In the genomic region with DNA sequence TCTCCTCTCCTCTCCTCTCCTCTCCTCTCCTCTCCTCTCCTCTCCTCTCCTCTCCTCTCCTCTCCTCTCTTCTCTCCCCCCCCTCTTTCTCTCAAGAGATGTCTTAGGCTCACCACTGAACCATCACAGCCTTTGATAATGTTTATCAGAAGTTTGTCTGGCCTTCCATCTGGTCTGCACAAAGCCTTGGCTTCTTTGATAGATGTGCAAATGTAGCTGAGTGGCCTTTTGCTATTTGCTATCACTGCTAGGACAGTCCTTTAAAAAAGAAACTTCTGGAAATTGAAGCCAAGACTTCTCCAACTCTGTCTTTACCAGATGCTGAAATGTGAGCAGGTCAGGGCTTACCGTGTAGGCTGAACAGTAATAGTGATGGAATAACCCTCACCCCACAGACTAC, we compare ENCODE assay signal across 11 mouse cellular contexts.
A peak's percentile ranks its signal among the peaks of the same experiment; 100 is the strongest.
DNase-seq lines count a peak whose midpoint lies in the region; ATAC-seq and TF ChIP-seq lines count a peak whose summit lies in the region.
"Had no signal": no experiment of that assay in that cellular context is flagged by ENCODE, and none has a peak within 500 bp of the region (broad histone marks: within the 10 kb centered on the region; RNA-seq: fewer than 3 reads in every experiment).

No protein-coding gene starts in this region.

- ATAC-seq in kidney, embryonic 16.5 days (ENCODE audit: low FRiP score, low TSS enrichment): no peak
- no peak for ATAC-seq in forebrain, embryonic 11.5 days (replicated peaks; ENCODE audit: low FRiP score)

- WGBS in kidney, embryonic 16.5 days: 32% methylated on average over 1 of the region's 1 CpGs
- WGBS in forebrain, embryonic 11.5 days: 56% methylated on average over 1 of the region's 1 CpGs

- peak overlapping the region; percentile 74 for H3K4me2 ChIP-seq in kidney, embryonic 16.5 days (replicated peaks; ENCODE audit: low read depth, low read length)
- peak overlapping the region; percentile 54; the same call in 1 of the 2 replicates for H3K4me2 ChIP-seq in forebrain, embryonic 11.5 days (ENCODE audit: low read depth, low read length, severe bottlenecking)
- peak overlapping the region; percentile 76 for H3K4me2 ChIP-seq in myocyte (ENCODE audit: low read depth)

- no peak overlapping the region for H3K4me3 ChIP-seq in kidney, embryonic 16.5 days (ENCODE audit: low read length)
- no peak overlapping the region for H3K4me3 ChIP-seq in forebrain, embryonic 11.5 days (ENCODE audit: low read depth, low read length)
- H3K4me3 ChIP-seq in myocyte: no peak overlapping the region

- H3K9me3 ChIP-seq in kidney, embryonic 16.5 days (ENCODE audit: low read length): no peaks in the 10 kb centered on the region
- no peaks in the 10 kb centered on the region for H3K9me3 ChIP-seq in forebrain, embryonic 11.5 days (ENCODE audit: control insufficient read depth, low read length)

- no peak for TF ChIP-seq POLR2A in myocyte (IDR thresholded peaks at IDR 0.05; ENCODE audit: insufficient read length, low read depth)

- no peak for DNase-seq in kidney, adult 18-20 months
- no peak for DNase-seq in forebrain, embryonic 11.5 days (ENCODE audit: low spot score)
- DNase-seq in liver: peak; percentile 31
- DNase-seq in adrenal gland, postnatal 36 days: no peak
- no peak for DNase-seq in heart, postnatal 10 days
- DNase-seq in urinary bladder, postnatal 36 days (ENCODE audit: low spot score in 2 of 2): no peak
- DNase-seq: kidney, adult 2 months; lung, postnatal 14 days; retina, postnatal 1 day had no signal

- no peak overlapping the region for H3K27ac ChIP-seq in kidney, embryonic 16.5 days (ENCODE audit: low read length)
- H3K27ac ChIP-seq in forebrain, embryonic 11.5 days (ENCODE audit: low read depth, low read length): no peak overlapping the region

- H3K27me3 ChIP-seq in kidney, embryonic 16.5 days (ENCODE audit: insufficient read depth, low read length): no peaks in the 10 kb centered on the region
- no peaks in the 10 kb centered on the region for H3K27me3 ChIP-seq in forebrain, embryonic 11.5 days (ENCODE audit: control insufficient read depth, insufficient read depth, low read length)
- no peaks in the 10 kb centered on the region for H3K27me3 ChIP-seq in myocyte (ENCODE audit: control insufficient read depth, insufficient read depth, insufficient read length)

- no peak overlapping the region for H3ac ChIP-seq in myocyte (ENCODE audit: control insufficient read depth, insufficient read length)

- no peak overlapping the region for H3K9ac ChIP-seq in kidney, embryonic 16.5 days (replicated peaks; ENCODE audit: low read length)
- H3K9ac ChIP-seq in forebrain, embryonic 11.5 days (ENCODE audit: low read length): no peak overlapping the region

- peaks cover 76% of the 10 kb centered on the region for H3K79me2 ChIP-seq in myocyte (ENCODE audit: control insufficient read depth, insufficient read depth)

- intact Hi-C loops in heart, postnatal 10 days (cut with DNase I): loop anchor here (5.0 kb wide), 2 partner anchors 41 to 539 kb away; partner anchors contain the start of gene Rps19bp1

- H3K36me3 ChIP-seq in kidney, embryonic 16.5 days (ENCODE audit: insufficient read depth, low read length): no peaks in the 10 kb centered on the region
- no peaks in the 10 kb centered on the region for H3K36me3 ChIP-seq in forebrain, embryonic 11.5 days (ENCODE audit: control insufficient read depth, insufficient read depth, low read length)
- no peaks in the 10 kb centered on the region for H3K36me3 ChIP-seq in myocyte (ENCODE audit: control insufficient read depth, insufficient read depth)

- H3K4me1 ChIP-seq in kidney, embryonic 16.5 days (ENCODE audit: insufficient read depth, low read length): peaks cover 32% of the 10 kb centered on the region
- H3K4me1 ChIP-seq in forebrain, embryonic 11.5 days (replicated peaks; ENCODE audit: control insufficient read depth, insufficient read depth, low read length): peaks cover 10% of the 10 kb centered on the region

TF ChIP-seq in myocyte, 11 proteins besides CTCF, POLR2A, EP300 and RAD21:
- TF ChIP-seq MYOD1 (IDR thresholded peaks at IDR 0.05; ENCODE audit: control insufficient read depth in 1 of 3, insufficient read length in 2 of 3, low read depth in 2 of 3) (no peak), MYOG (IDR thresholded peaks at IDR 0.05; ENCODE audit: control insufficient read depth in 1 of 3, insufficient read depth in 1 of 3, insufficient read length in 2 of 3, low read depth in 2 of 3) (no peak), MAX (IDR thresholded peaks at IDR 0.05; ENCODE audit: low read depth) (no peak), CEBPB (IDR thresholded peaks at IDR 0.05; ENCODE audit: insufficient read depth, poor library complexity, severe bottlenecking) (no peak), USF1 (IDR thresholded peaks at IDR 0.05; ENCODE audit: low read depth) (no peak), TCF3 (IDR thresholded peaks at IDR 0.05; ENCODE audit: insufficient read length, low read depth) (no peak), SRF (IDR thresholded peaks at IDR 0.05; ENCODE audit: control insufficient read depth, insufficient read length, low read depth) (no peak), E2F4 (IDR thresholded peaks at IDR 0.05; ENCODE audit: insufficient read depth) (no peak), REST (IDR thresholded peaks at IDR 0.05; ENCODE audit: insufficient read depth, insufficient read length) (no peak), POLR2AphosphoS2 (IDR thresholded peaks at IDR 0.05; ENCODE audit: insufficient read length, low read depth) (no peak), TCF12 (IDR thresholded peaks at IDR 0.05; ENCODE audit: insufficient read depth, poor library complexity, severe bottlenecking) (no peak)
